Mouse (Mus musculus) forebrain, embryonic 15.5 days (tissue): ENCODE results near the gene Dqx1. TPM values are rescaled to one million over a fixed set of nuclear protein-coding genes. Genes with fewer than 3 reads are reported as not detected.

Experiments used
- ATAC-seq: fragments of 200-750 bp; cut with Nextera tagmentation; replicated peaks from 2 replicates; pipeline ENCODE4 v1.8.0; 2017; ENCODE audit warnings: mild to moderate bottlenecking, moderate TSS enrichment, moderate library complexity
- H3K27ac ChIP-seq: fragments of 300-500 bp; sonication (generic); replicated peaks from 2 replicates; pipeline ENCODE4 v1.5.1; 2015; ENCODE audit warnings: mild to moderate bottlenecking, inconsistent platforms
- H3K27me3 ChIP-seq: fragments of 300-500 bp; sonication (generic); 2 replicates; pipeline ENCODE4 v1.6.1; 2015; ENCODE audit warnings: inconsistent platforms
- H3K36me3 ChIP-seq: fragments of 300-500 bp; sonication (generic); 2 replicates; pipeline ENCODE4 v1.6.1; 2015; ENCODE audit warnings: mild to moderate bottlenecking, inconsistent platforms
- H3K4me1 ChIP-seq: fragments of 300-500 bp; sonication (generic); 2 replicates; pipeline ENCODE4 v1.6.1; 2015; ENCODE audit warnings: inconsistent platforms
- H3K4me2 ChIP-seq: fragments of 300-500 bp; sonication (generic); replicated peaks from 2 replicates; pipeline ENCODE4 v1.6.1; 2015; ENCODE audit warnings: mild to moderate bottlenecking, inconsistent platforms
- H3K4me3 ChIP-seq: fragments of 300-500 bp; sonication (generic); 2 replicates; pipeline ENCODE4 v1.5.1; 2015; ENCODE audit warnings: mild to moderate bottlenecking, inconsistent platforms
- H3K9ac ChIP-seq: fragments of 300-500 bp; sonication (generic); replicated peaks from 2 replicates; pipeline ENCODE4 v1.6.1; 2015; ENCODE audit warnings: mild to moderate bottlenecking, inconsistent platforms
- H3K9me3 ChIP-seq: fragments of 300-500 bp; sonication (generic); 2 replicates; pipeline ENCODE4 v1.6.1; 2016; ENCODE audit warnings: inconsistent platforms
- WGBS: fragments of 180-500 bp; shearing (Covaris S2); methylation state at CpG from one replicate; pipeline ENCODE4 v1.1.7; 2015; ENCODE audit warnings: mixed read lengths; 5-methylcytosine and 5-hydroxymethylcytosine counted together
- polyA plus RNA-seq: library from polyadenylated mRNA; unstranded; fragments of >200 nt; fragmentation: Nextera tagmentation; extraction: Ambion mirVana; gene quantifications from 2 replicates; pipeline ENCODE4 v1.2.1, GENCODE M21; 2015

Dqx1 gene
- 0.34 and 0.42 TPM in 2 replicates for polyA plus RNA-seq

DNA sequence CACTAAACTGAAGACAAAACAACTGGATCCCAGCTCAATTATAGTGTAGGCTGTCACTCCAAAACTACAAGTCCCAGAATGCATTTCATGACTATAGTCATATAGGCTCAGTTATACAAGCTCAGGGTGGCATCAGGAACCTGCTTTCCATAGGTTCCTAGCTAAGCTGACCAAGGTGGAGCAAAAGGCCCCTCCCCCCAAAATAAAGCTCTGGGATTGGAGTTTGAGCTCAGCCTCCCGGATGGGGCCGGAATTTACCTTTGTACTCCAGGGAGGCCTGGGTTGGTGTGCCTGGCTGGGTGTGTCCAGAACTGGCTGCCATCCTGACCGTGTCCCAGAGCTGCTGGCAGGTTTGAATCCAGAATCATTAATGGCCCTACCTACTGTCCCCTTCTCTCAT is at the start of gene Dqx1:
Dqx1 (plus strand) TSS at position 55 of the 400 bp plus-strand sequence.
- Histone ChIP-seq H3K36me3 (peaks cover 14% of the 10 kb centered on the region), H3K9ac (no peak within 1 kb of the TSS), H3K4me1 (peaks cover 24% of the 10 kb centered on the region), H3K4me3 (no peak within 1 kb of the TSS), H3K27ac (no peak within 1 kb of the TSS), H3K9me3 (no peaks in the 10 kb centered on the region), H3K27me3 (peaks cover 23% of the 10 kb centered on the region), H3K4me2 (no peak within 1 kb of the TSS)
- ATAC-seq: no peak
- WGBS: 40% methylated on average over 3 of the region's 3 CpGs

DNA sequence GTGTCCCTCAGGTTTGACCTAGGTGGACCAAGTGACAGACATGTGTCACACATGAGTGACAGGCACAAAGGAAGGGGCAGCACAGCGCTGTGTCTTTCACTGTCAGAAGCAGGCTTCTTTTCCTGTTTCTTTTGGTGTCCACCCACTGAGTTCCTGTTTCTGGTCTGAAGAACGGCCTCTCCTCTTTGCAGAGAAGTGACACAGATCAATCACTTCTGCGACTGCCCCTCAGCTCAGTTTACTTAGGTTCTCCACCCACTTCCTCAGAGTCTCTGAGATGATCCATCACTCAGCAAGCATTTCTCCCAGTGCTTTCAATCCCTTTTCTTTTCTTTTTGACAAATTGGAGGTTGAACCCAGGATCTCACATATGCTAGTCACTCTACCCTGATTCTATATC is 49.0 kb upstream of the Dqx1 start:
- no peaks in the 10 kb centered on the region for H3K4me1 ChIP-seq
- H3K9ac ChIP-seq: no peak overlapping the region
- H3K4me3 ChIP-seq: no peak overlapping the region
- H3K36me3 ChIP-seq: no peaks in the 10 kb centered on the region
- H3K27ac ChIP-seq: no peak overlapping the region
- no peak overlapping the region for H3K4me2 ChIP-seq
- H3K9me3 ChIP-seq: no peaks in the 10 kb centered on the region
- H3K27me3 ChIP-seq: no peaks in the 10 kb centered on the region
- no peak for ATAC-seq
- 87% methylated on average over 3 of the region's 3 CpGs for WGBS

- Histone ChIP-seq H3K4me2 (no peak overlapping the region), H3K27me3 (no peaks in the 10 kb centered on the region), H3K9me3 (no peaks in the 10 kb centered on the region), H3K36me3 (no peaks in the 10 kb centered on the region), H3K4me3 (no peak overlapping the region), H3K27ac (no peak overlapping the region), H3K4me1 (no peaks in the 10 kb centered on the region), H3K9ac (no peak overlapping the region)
- ATAC-seq: no peak
- 69% methylated on average over 7 of the region's 7 CpGs for WGBS
Observed at GRCm38 (mm10) chr6:83010010-83010409, 47.6 kb upstream of the Dqx1 start.

- 87% methylated on average over 7 of the region's 7 CpGs for WGBS
Observed at GRCm38 (mm10) chr6:83011255-83011654, 46.4 kb upstream of the Dqx1 start.

GRCm38 (mm10) chr6:83011756-83012155 is 45.9 kb upstream of the Dqx1 start:
- Histone ChIP-seq H3K4me2 (no peak overlapping the region), H3K9ac (no peak overlapping the region), H3K4me3 (no peak overlapping the region), H3K9me3 (no peaks in the 10 kb centered on the region), H3K27ac (no peak overlapping the region), H3K36me3 (no peaks in the 10 kb centered on the region), H3K27me3 (no peaks in the 10 kb centered on the region), H3K4me1 (no peaks in the 10 kb centered on the region)
- no peak for ATAC-seq
- 76% methylated on average over 6 of the region's 6 CpGs for WGBS

More at GRCm38 (mm10) chr6:83011255-83011654, 46.4 kb upstream of the Dqx1 start:
- Histone ChIP-seq H3K4me2 (no peak overlapping the region), H3K27me3 (no peaks in the 10 kb centered on the region), H3K9ac (no peak overlapping the region), H3K4me3 (no peak overlapping the region), H3K9me3 (no peaks in the 10 kb centered on the region), H3K4me1 (no peaks in the 10 kb centered on the region), H3K36me3 (no peaks in the 10 kb centered on the region), H3K27ac (no peak overlapping the region)
- ATAC-seq: no peak

GRCm38 (mm10) chr6:83013444-83013843 is 44.2 kb upstream of the Dqx1 start:
- Histone ChIP-seq H3K27ac (no peak overlapping the region), H3K4me3 (no peak overlapping the region), H3K9ac (no peak overlapping the region), H3K27me3 (no peaks in the 10 kb centered on the region), H3K36me3 (no peaks in the 10 kb centered on the region), H3K4me2 (no peak overlapping the region), H3K4me1 (no peaks in the 10 kb centered on the region), H3K9me3 (no peaks in the 10 kb centered on the region)
- ATAC-seq: no peak
- WGBS: 49% methylated on average over 5 of the region's 5 CpGs

DNA sequence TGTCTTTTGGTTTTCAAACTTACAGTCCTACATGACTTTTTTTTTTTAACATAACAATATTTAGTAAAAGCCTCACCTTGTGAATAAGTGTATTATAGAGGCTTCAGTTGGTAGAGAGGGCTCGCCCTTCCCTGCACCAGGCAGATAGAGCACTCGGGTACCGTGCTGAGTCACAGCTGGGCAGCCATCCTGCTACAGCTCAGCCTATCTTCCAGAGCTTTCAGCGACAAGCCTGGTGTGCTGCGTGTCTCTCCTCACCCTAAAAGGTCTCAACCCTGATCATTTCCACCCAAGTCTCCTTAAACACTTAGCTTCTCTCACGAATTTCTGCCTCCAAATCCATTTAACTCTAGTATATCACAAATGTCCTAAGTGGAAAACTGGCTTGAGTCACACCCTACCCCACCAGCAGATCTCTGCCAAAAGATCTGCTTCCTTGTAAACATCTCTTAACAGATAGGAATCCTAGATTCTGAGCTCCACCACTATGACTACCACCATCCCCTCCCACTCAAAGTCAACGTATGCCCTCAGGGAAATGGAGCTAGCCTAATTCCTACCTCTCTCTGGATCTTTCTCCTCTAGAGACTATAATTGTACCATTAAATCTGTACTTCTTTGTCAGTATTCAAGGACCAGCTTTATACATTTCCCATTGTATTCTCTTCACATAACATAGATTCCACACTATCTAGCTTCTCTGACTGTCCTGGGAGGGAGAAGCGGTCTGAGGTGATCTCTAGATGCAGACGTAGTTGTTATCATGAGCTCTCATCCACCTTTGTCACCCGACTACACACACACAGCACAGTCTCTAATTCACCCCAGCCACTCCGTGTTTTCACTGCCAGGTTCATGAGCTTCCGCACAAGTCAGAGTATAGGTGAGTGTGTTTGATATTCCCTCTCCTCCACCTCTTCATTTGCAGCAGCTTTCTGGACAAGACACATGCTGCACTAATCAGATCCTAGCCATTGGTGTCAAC is 42.9 kb upstream of the Dqx1 start:
- Histone ChIP-seq H3K4me3 (no peak overlapping the region), H3K9ac (no peak overlapping the region), H3K4me2 (no peak overlapping the region), H3K4me1 (no peaks in the 10 kb centered on the region), H3K27me3 (no peaks in the 10 kb centered on the region), H3K9me3 (no peaks in the 10 kb centered on the region), H3K36me3 (no peaks in the 10 kb centered on the region), H3K27ac (no peak overlapping the region)
- 74% methylated on average over 12 of the region's 12 CpGs for WGBS
- ATAC-seq: no peak

DNA sequence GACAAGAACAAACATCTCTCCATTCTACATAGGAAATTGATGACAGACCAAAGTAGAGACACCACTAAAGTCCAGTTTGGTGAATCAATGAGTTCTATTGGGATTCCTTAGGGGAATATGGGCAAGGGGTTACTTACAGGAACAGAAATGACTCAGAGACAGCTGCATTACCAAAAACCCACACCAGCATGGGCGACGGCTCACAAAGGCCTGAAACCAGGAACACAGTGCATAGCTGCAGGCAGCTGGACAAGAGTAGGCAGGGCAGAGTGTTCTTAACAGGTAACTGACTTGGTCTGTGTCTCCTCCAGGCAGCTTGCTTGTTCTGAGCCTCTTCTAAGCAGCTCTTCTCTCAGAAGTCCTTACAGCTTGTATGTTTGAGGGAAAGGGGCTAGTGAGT is 41.9 kb upstream of the Dqx1 start:
- no peaks in the 10 kb centered on the region for H3K9me3 ChIP-seq
- no peaks in the 10 kb centered on the region for H3K27me3 ChIP-seq
- no peaks in the 10 kb centered on the region for H3K4me1 ChIP-seq
- no peak overlapping the region for H3K4me3 ChIP-seq
- no peak overlapping the region for H3K4me2 ChIP-seq
- 91% methylated on average over 2 of the region's 2 CpGs for WGBS
- H3K27ac ChIP-seq: no peak overlapping the region
- no peak overlapping the region for H3K9ac ChIP-seq
- ATAC-seq: no peak
- no peaks in the 10 kb centered on the region for H3K36me3 ChIP-seq

GRCm38 (mm10) chr6:83017190-83017589 is 40.5 kb upstream of the Dqx1 start:
- 82% methylated on average over 3 of the region's 3 CpGs for WGBS
- H3K9me3 ChIP-seq: no peaks in the 10 kb centered on the region
- no peak for ATAC-seq
- H3K9ac ChIP-seq: no peak overlapping the region
- no peak overlapping the region for H3K27ac ChIP-seq
- no peak overlapping the region for H3K4me3 ChIP-seq
- H3K27me3 ChIP-seq: no peaks in the 10 kb centered on the region
- H3K4me2 ChIP-seq: no peak overlapping the region
- no peaks in the 10 kb centered on the region for H3K4me1 ChIP-seq
- no peaks in the 10 kb centered on the region for H3K36me3 ChIP-seq

DNA sequence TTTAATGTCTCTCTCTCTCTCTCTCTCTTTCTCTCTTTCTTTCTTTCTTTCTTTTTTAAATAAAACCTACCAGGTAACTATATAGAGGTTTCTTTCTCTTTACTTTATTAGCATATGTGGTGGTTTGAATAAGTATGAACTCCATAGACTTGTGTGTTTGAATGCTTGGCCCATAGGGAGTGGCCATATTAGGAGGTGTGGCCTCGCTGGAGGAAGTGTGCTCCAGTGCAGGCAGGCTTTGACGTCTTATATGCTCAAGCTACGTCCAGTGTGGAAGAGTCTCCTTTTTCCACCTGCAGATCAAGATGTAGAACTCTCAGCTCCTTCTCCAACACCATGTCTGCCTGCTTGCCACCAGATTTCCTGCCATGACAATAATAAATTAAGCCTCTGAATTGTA is 38.6 kb upstream of the Dqx1 start:
- H3K4me1 ChIP-seq: no peaks in the 10 kb centered on the region
- H3K27me3 ChIP-seq: no peaks in the 10 kb centered on the region
- no peak overlapping the region for H3K9ac ChIP-seq
- ATAC-seq: no peak
- no peak overlapping the region for H3K4me3 ChIP-seq
- no peaks in the 10 kb centered on the region for H3K36me3 ChIP-seq
- no peaks in the 10 kb centered on the region for H3K9me3 ChIP-seq
- no peak overlapping the region for H3K4me2 ChIP-seq
- 75% methylated on average over 3 of the region's 3 CpGs for WGBS
- no peak overlapping the region for H3K27ac ChIP-seq

GRCm38 (mm10) chr6:83020121-83020520 is 37.5 kb upstream of the Dqx1 start:
- Histone ChIP-seq H3K4me2 (no peak overlapping the region), H3K36me3 (no peaks in the 10 kb centered on the region), H3K9me3 (no peaks in the 10 kb centered on the region), H3K27me3 (no peaks in the 10 kb centered on the region), H3K27ac (no peak overlapping the region), H3K9ac (no peak overlapping the region), H3K4me3 (no peak overlapping the region), H3K4me1 (no peaks in the 10 kb centered on the region)
- 87% methylated on average over 6 of the region's 6 CpGs for WGBS
- no peak for ATAC-seq

DNA sequence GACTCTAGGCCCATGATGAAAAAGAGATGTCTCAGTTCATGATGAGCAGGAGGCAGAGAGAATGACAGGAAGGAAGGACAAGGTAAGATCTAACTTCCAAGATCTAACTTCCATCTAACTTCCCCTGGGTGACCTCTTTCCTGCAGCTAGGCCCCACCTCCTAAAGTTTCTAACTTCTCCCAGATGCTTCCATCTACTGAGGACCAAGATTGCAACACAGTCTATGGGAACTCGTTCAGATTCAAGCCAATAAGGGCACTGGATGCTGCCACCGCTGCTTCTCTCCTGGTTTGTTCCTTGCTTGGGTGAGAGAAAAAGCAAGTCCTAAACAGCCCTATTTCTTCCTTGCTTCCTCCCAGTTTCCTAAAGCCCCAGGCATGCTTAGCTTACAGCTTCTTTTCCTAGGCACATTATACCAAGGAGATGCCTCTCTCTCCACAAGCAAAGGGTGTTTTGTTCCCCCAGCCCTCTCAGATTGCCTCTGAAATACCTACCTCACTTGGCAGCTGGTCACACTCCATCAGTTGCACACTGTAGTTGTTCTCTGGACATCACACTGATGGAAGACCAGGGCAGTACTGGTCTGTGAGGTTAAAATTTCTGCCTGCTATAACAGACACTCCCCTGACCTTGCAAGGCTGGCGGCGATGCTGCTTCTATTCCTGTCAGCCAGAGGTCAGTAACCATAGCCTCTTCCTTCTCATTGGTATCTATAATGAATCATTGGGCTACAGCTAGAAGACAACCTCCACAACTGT is 36.6 kb upstream of the Dqx1 start:
- no peaks in the 10 kb centered on the region for H3K9me3 ChIP-seq
- WGBS: 85% methylated on average over 4 of the region's 4 CpGs
- H3K4me1 ChIP-seq: no peaks in the 10 kb centered on the region
- H3K4me2 ChIP-seq: no peak overlapping the region
- no peak for ATAC-seq
- no peak overlapping the region for H3K9ac ChIP-seq
- H3K27me3 ChIP-seq: no peaks in the 10 kb centered on the region
- H3K4me3 ChIP-seq: no peak overlapping the region
- H3K27ac ChIP-seq: no peak overlapping the region
- H3K36me3 ChIP-seq: no peaks in the 10 kb centered on the region
